In genomic region chr7:119096583-119096982, GRCm38 (mm10) we compare ENCODE assay signal across 20 mouse cellular contexts.
A peak's percentile ranks its signal among the peaks of the same experiment; 100 is the strongest.
DNase-seq lines count a peak whose midpoint lies in the region; ATAC-seq and TF ChIP-seq lines count a peak whose summit lies in the region.
"Had no signal": no experiment of that assay in that cellular context is flagged by ENCODE, and none has a peak within 500 bp of the region (broad histone marks: within the 10 kb centered on the region; RNA-seq: fewer than 3 reads in every experiment).

No protein-coding gene starts in this region.

- H3K36me3 ChIP-seq in lung, embryonic 14.5 days (ENCODE audit: insufficient read depth), result no peaks in the 10 kb centered on the region
- no peaks in the 10 kb centered on the region for H3K36me3 ChIP-seq in neural tube, embryonic 12.5 days
- H3K36me3 ChIP-seq: embryonic facial prominence, embryonic 15.5 days; forebrain, embryonic 10.5 days; heart, embryonic 10.5 days had no signal

- DNase-seq in embryo, embryonic 10.5 days (ENCODE audit: low spot score), result peak; percentile 6
- DNase-seq in embryo, embryonic 11 days, result no peak
- DNase-seq in lung, embryonic 14.5 days, result peak; percentile 51
- DNase-seq in lung, adult 18-20 months, result no peak
- DNase-seq in neural tube, embryonic 10.5 days (ENCODE audit: extremely low spot score, low spot score), result no peak
- DNase-seq in layer of hippocampus, adult 9-11 months, result no peak
- DNase-seq: adrenal gland, postnatal 10 days; cerebellum, adult 11 months; cerebellum, adult 8-10 months; cerebellum, postnatal 14 days; gastrocnemius, postnatal 10 days; heart, adult 18-20 months; heart, postnatal 10 days; heart, postnatal 4 days had no signal

- H3K9ac ChIP-seq in lung, embryonic 14.5 days, result no peak overlapping the region
- no peak overlapping the region for H3K9ac ChIP-seq in neural tube, embryonic 12.5 days
- H3K9ac ChIP-seq: embryonic facial prominence, embryonic 15.5 days had no signal

- WGBS in lung, embryonic 14.5 days, result 64% methylated on average over 3 of the region's 3 CpGs
- 30% methylated on average over 3 of the region's 3 CpGs for WGBS in neural tube, embryonic 12.5 days

- TF ChIP-seq CTCF in lung, embryonic 14.5 days (IDR thresholded peaks at IDR 0.05; ENCODE audit: low read depth), result no peak

- H3K4me3 ChIP-seq in lung, embryonic 14.5 days (ENCODE audit: low read depth, low read length), result no peak overlapping the region
- no peak overlapping the region for H3K4me3 ChIP-seq in neural tube, embryonic 12.5 days
- H3K4me3 ChIP-seq: embryonic facial prominence, embryonic 15.5 days; erythroblast, embryonic 14.5 days; forebrain, embryonic 10.5 days; heart, embryonic 10.5 days had no signal

- no peaks in the 10 kb centered on the region for H3K4me1 ChIP-seq in lung, embryonic 14.5 days (ENCODE audit: insufficient read depth)
- H3K4me1 ChIP-seq in neural tube, embryonic 12.5 days, result no peaks in the 10 kb centered on the region; the same call in 1 of the 2 replicates
- H3K4me1 ChIP-seq: embryonic facial prominence, embryonic 15.5 days; forebrain, embryonic 10.5 days; heart, embryonic 10.5 days had no signal

- H3K4me2 ChIP-seq in lung, embryonic 14.5 days, result no peak overlapping the region
- no peak overlapping the region for H3K4me2 ChIP-seq in neural tube, embryonic 12.5 days (replicated peaks)
- H3K4me2 ChIP-seq: embryonic facial prominence, embryonic 15.5 days had no signal

- H3K9me3 ChIP-seq in lung, embryonic 14.5 days (ENCODE audit: low read depth, low read length), result no peaks in the 10 kb centered on the region
- H3K9me3 ChIP-seq in neural tube, embryonic 12.5 days, result 0 out of 2 replicates have a peak, but pooled peaks cover 3% of the 10 kb centered on the region
- H3K9me3 ChIP-seq: embryonic facial prominence, embryonic 15.5 days; forebrain, embryonic 10.5 days; heart, embryonic 10.5 days had no signal

- no peak for ATAC-seq in lung, embryonic 14.5 days (ENCODE audit: insufficient read depth)
- peak; percentile 65; the same call in 1 of the 2 replicates for ATAC-seq in neural tube, embryonic 12.5 days (ENCODE audit: low FRiP score, low read depth)
- ATAC-seq: forebrain, embryonic 16.5 days had no signal

- no peaks in the 10 kb centered on the region for H3K27me3 ChIP-seq in lung, embryonic 14.5 days (ENCODE audit: insufficient read depth, low read length)
- peaks cover 13% of the 10 kb centered on the region; the same call in 1 of the 2 replicates for H3K27me3 ChIP-seq in neural tube, embryonic 12.5 days (replicated peaks)
- H3K27me3 ChIP-seq: embryonic facial prominence, embryonic 15.5 days had no signal

- no peak overlapping the region for H3K27ac ChIP-seq in lung, embryonic 14.5 days (ENCODE audit: low read depth)
- H3K27ac ChIP-seq in neural tube, embryonic 12.5 days, result no peak overlapping the region
- H3K27ac ChIP-seq: embryonic facial prominence, embryonic 15.5 days; forebrain, embryonic 10.5 days; heart, embryonic 10.5 days had no signal

Comparison
In these comparisons a context has a peak if more than half of its experiments do, and no peak if none do; other contexts are left out.
1. DNase-seq: peak in embryo, embryonic 10.5 days (single experiment) and lung, embryonic 14.5 days (single experiment); none in embryo, embryonic 11 days (single experiment), lung, adult 18-20 months (0 of 2), neural tube, embryonic 10.5 days (single experiment) and layer of hippocampus, adult 9-11 months (single experiment).